In genomic region chr3:133534066-133534465, GRCm38 (mm10) we compare ENCODE assay signal across 16 mouse cellular contexts. TPM values are rescaled to one million over a fixed set of nuclear protein-coding genes. Genes with fewer than 3 reads are reported as not detected.
DNase-seq lines count a peak whose midpoint lies in the region; ATAC-seq lines count a peak whose summit lies in the region.
"Had no signal": no experiment of that assay in that cellular context is flagged by ENCODE, and none has a peak within 500 bp of the region (broad histone marks: within the 10 kb centered on the region; RNA-seq: fewer than 3 reads in every experiment).

No protein-coding gene starts in this region.

- no peaks in the 10 kb centered on the region for H3K9me3 ChIP-seq in intestine, embryonic 15.5 days
- H3K9me3 ChIP-seq in intestine, embryonic 16.5 days (ENCODE audit: control insufficient read depth, low read length) = 0 out of 2 replicates have a peak, but pooled peaks cover 3% of the 10 kb centered on the region
- H3K9me3 ChIP-seq: embryonic facial prominence, embryonic 15.5 days; neural tube, embryonic 12.5 days had no signal

- no peaks in the 10 kb centered on the region for H3K27me3 ChIP-seq in intestine, embryonic 15.5 days (replicated peaks)
- no peaks in the 10 kb centered on the region for H3K27me3 ChIP-seq in intestine, embryonic 16.5 days (replicated peaks; ENCODE audit: control insufficient read depth, insufficient read depth, low read length)
- H3K27me3 ChIP-seq: embryonic facial prominence, embryonic 15.5 days; neural tube, embryonic 12.5 days had no signal

- WGBS in intestine, embryonic 15.5 days = 29% methylated on average over 6 of the region's 6 CpGs
- WGBS in intestine, embryonic 16.5 days = 31% methylated on average over 6 of the region's 6 CpGs

- DNase-seq in R1 (ENCODE audit: low read depth, low spot score) = peak; percentile 99
- DNase-seq in fat pad, adult 2 months (ENCODE audit: extremely low read depth, low read depth, low spot score) = peak; percentile 45
- DNase-seq in kidney, postnatal 25 days = peak; percentile 54 to 60
- no peak for DNase-seq in adrenal gland, adult 2 months
- DNase-seq in cerebellum, postnatal 36 days = no peak
- no peak for DNase-seq in urinary bladder, adult 18-20 months (ENCODE audit: low spot score in 2 of 2)
- DNase-seq: cerebellum, adult 2 months; heart, adult 18-20 months; lung, adult 2 months; retina, postnatal 1 day; thymus, adult 18-20 months had no signal

- no peaks in the 10 kb centered on the region for H3K36me3 ChIP-seq in intestine, embryonic 15.5 days
- H3K36me3 ChIP-seq in intestine, embryonic 16.5 days (ENCODE audit: control insufficient read depth, insufficient read depth, low read length) = no peaks in the 10 kb centered on the region

- H3K4me2 ChIP-seq in intestine, embryonic 15.5 days (replicated peaks) = no peak overlapping the region
- H3K4me2 ChIP-seq in intestine, embryonic 16.5 days (ENCODE audit: low read depth, low read length) = no peak overlapping the region
- H3K4me2 ChIP-seq: embryonic facial prominence, embryonic 15.5 days; neural tube, embryonic 12.5 days had no signal

- no peak overlapping the region for H3K4me3 ChIP-seq in intestine, embryonic 15.5 days (replicated peaks)
- H3K4me3 ChIP-seq in intestine, embryonic 16.5 days (ENCODE audit: low read length) = no peak overlapping the region
- H3K4me3 ChIP-seq: embryonic facial prominence, embryonic 15.5 days; layer of hippocampus, adult 2 months; neural tube, embryonic 12.5 days had no signal

- H3K27ac ChIP-seq in intestine, embryonic 15.5 days = no peak overlapping the region
- no peak overlapping the region for H3K27ac ChIP-seq in intestine, embryonic 16.5 days (ENCODE audit: low read length)
- H3K27ac ChIP-seq: embryonic facial prominence, embryonic 15.5 days; layer of hippocampus, adult 2 months; neural tube, embryonic 12.5 days had no signal

- ATAC-seq in intestine, embryonic 15.5 days = peak; percentile 46; the same call in 1 of the 2 replicates
- no peak for ATAC-seq in intestine, embryonic 16.5 days

- peaks cover 5% of the 10 kb centered on the region for H3K4me1 ChIP-seq in intestine, embryonic 15.5 days (replicated peaks)
- peaks cover 11% of the 10 kb centered on the region for H3K4me1 ChIP-seq in intestine, embryonic 16.5 days (ENCODE audit: control insufficient read depth, insufficient read depth, low read length)

- H3K9ac ChIP-seq in intestine, embryonic 15.5 days = no peak overlapping the region
- no peak overlapping the region for H3K9ac ChIP-seq in intestine, embryonic 16.5 days (ENCODE audit: low read depth, low read length)
- H3K9ac ChIP-seq: embryonic facial prominence, embryonic 15.5 days; neural tube, embryonic 12.5 days had no signal

RNA-seq across cellular contexts. Expression of gene Tet2, which starts 10.9 kb away (rescaled TPM):
- 13.6 and 15.0 TPM in 2 replicates for polyA plus RNA-seq in intestine, embryonic 15.5 days (2015; fragmentation: Nextera tagmentation; extraction: Ambion mirVana)
- 10.3 and 10.7 TPM in 2 replicates for polyA plus RNA-seq in intestine, embryonic 16.5 days (2015; fragmentation: Nextera tagmentation; extraction: Ambion mirVana)
- total RNA-seq in adrenal gland, adult 2 months (2021) = 10 to 100 TPM; 28.4 to 35.9 TPM
- 9.4 and 10.5 TPM in 2 replicates for polyA plus RNA-seq in adrenal gland, adult 2 months (2012; rRNA removed)

Comparison
In these comparisons a context has a peak if more than half of its experiments do, and no peak if none do; other contexts are left out.
1. DNase-seq: peak in R1 (single experiment), fat pad, adult 2 months (single experiment) and kidney, postnatal 25 days (2 of 2); none in adrenal gland, adult 2 months (single experiment), cerebellum, postnatal 36 days (0 of 2) and urinary bladder, adult 18-20 months (0 of 2).